Mouse (Mus musculus) midbrain, embryonic 16.5 days (tissue): ENCODE measurements around the gene Cytl1. TPM values are rescaled to one million over a fixed set of nuclear protein-coding genes. Genes with fewer than 3 reads are reported as not detected.

Source experiments
- ATAC-seq: fragments of 200-750 bp; cut with Nextera tagmentation; 2 replicates; pipeline ENCODE4 v1.8.0; 2017; ENCODE audit warnings: moderate TSS enrichment
- H3K27ac ChIP-seq: fragments of 300-500 bp; sonication (generic); 2 replicates; pipeline ENCODE4 v1.5.1; 2014; ENCODE audit warnings: mild to moderate bottlenecking, low read length, mixed read lengths
- H3K27me3 ChIP-seq: fragments of 300-500 bp; sonication (generic); 2 replicates; pipeline ENCODE4 v1.6.1; 2014; ENCODE audit warnings: low read depth, low read length, mixed read lengths; ENCODE audit not compliant: control insufficient read depth, insufficient read depth
- H3K36me3 ChIP-seq: fragments of 300-500 bp; sonication (generic); 2 replicates; pipeline ENCODE4 v1.6.1; 2014; ENCODE audit warnings: mild to moderate bottlenecking, low read length, moderate library complexity, mixed read lengths; ENCODE audit not compliant: control insufficient read depth, insufficient read depth
- H3K4me1 ChIP-seq: fragments of 300-500 bp; sonication (generic); 2 replicates; pipeline ENCODE4 v1.6.1; 2014; ENCODE audit warnings: mild to moderate bottlenecking, low read length, mixed read lengths; ENCODE audit not compliant: control insufficient read depth, insufficient read depth
- H3K4me2 ChIP-seq: fragments of 300-500 bp; sonication (generic); 2 replicates; pipeline ENCODE4 v1.6.1; 2014; ENCODE audit warnings: mild to moderate bottlenecking, low read length, mixed read lengths
- H3K4me3 ChIP-seq: fragments of 300-500 bp; sonication (generic); 2 replicates; pipeline ENCODE4 v1.5.1; 2014; ENCODE audit warnings: low read depth, mild to moderate bottlenecking, low read length, moderate library complexity, mixed read lengths
- H3K9ac ChIP-seq: fragments of 300-500 bp; sonication (generic); 2 replicates; pipeline ENCODE4 v1.6.1; 2014; ENCODE audit warnings: low read depth, low read length, mixed read lengths
- H3K9me3 ChIP-seq: fragments of 300-500 bp; sonication (generic); replicated peaks from 2 replicates; pipeline ENCODE4 v1.6.1; 2014; ENCODE audit warnings: mild to moderate bottlenecking, low read length, mixed read lengths; ENCODE audit not compliant: control insufficient read depth, poor library complexity, severe bottlenecking
- WGBS: fragments of 180-500 bp; shearing (Covaris S2); extraction: QIAGEN DNeasy Blood & Tissue Kit; methylation state at CpG from one replicate; pipeline ENCODE4 v1.1.7; 2014; 5-methylcytosine and 5-hydroxymethylcytosine counted together
- polyA plus RNA-seq: library from polyadenylated mRNA; unstranded; fragments of >200 nt; fragmentation: Nextera tagmentation; extraction: Ambion mirVana; gene quantifications from 2 replicates; pipeline ENCODE4 v1.2.1, GENCODE M21; 2015

Cytl1 gene
- polyA plus RNA-seq, 1 experiment from 2014 or later, result 0.21 TPM

GRCm38 (mm10) chr5:37784847-37785391, 49.6 kb downstream of the Cytl1 start:
- WGBS, result 85% methylated on average over 9 of the region's 9 CpGs
- Histone ChIP-seq H3K9me3 (no peaks in the 10 kb centered on the region), H3K27me3 (no peaks in the 10 kb centered on the region; the same call in 1 of the 2 replicates), H3K4me1 (no peaks in the 10 kb centered on the region), H3K9ac (no peak overlapping the region), H3K27ac (no peak overlapping the region), H3K36me3 (no peaks in the 10 kb centered on the region), H3K4me3 (no peak overlapping the region), H3K4me2 (no peak overlapping the region)
- ATAC-seq, result no peak

Other genes with a start within 250 kb of the Cytl1 start
- gene Stk32b, start 18.3 kb upstream of the Cytl1 start, polyA plus RNA-seq, result 29.6 and 34.7 TPM in 2 replicates
- 10.8 and 13.0 TPM in 2 replicates for gene Msx1, start 89.1 kb downstream of the Cytl1 start, polyA plus RNA-seq